Mouse (Mus musculus) hindbrain, embryonic 10.5 days (tissue): ENCODE results near the gene Lgals9. TPM values are rescaled to one million over a fixed set of nuclear protein-coding genes. Genes with fewer than 3 reads are reported as not detected.
"Not testable (repeated sequence)": the region's sequence is repeated elsewhere in the genome, so short reads cannot be mapped to it uniquely, and the experiment has no call there.

Source experiments
- DNase-seq: peaks from one replicate; pipeline ENCODE4 v3.0.0-alpha.2; 2017; ENCODE audit warnings: low spot score
- H3K27ac ChIP-seq: fragments of 300-500 bp; sonication (generic); 2 replicates; pipeline ENCODE4 v1.5.1; 2016; ENCODE audit warnings: mild to moderate bottlenecking, moderate library complexity
- H3K27me3 ChIP-seq: fragments of 300-500 bp; sonication (generic); 2 replicates; pipeline ENCODE4 v1.6.1; 2016; ENCODE audit warnings: mild to moderate bottlenecking; ENCODE audit not compliant: poor library complexity, insufficient read depth, severe bottlenecking
- H3K36me3 ChIP-seq: fragments of 300-500 bp; sonication (generic); 2 replicates; pipeline ENCODE4 v1.6.1; 2016; ENCODE audit warnings: mild to moderate bottlenecking, moderate library complexity
- H3K4me1 ChIP-seq: fragments of 300-500 bp; sonication (generic); replicated peaks from 2 replicates; pipeline ENCODE4 v1.6.1; 2016; ENCODE audit warnings: mild to moderate bottlenecking
- H3K4me3 ChIP-seq: fragments of 300-500 bp; sonication (generic); 2 replicates; pipeline ENCODE4 v1.5.1; 2016; ENCODE audit warnings: mild to moderate bottlenecking, moderate library complexity
- H3K9me3 ChIP-seq: fragments of 300-500 bp; sonication (generic); 2 replicates; pipeline ENCODE4 v1.6.1; 2016; ENCODE audit warnings: mild to moderate bottlenecking, moderate library complexity
- WGBS: fragments of 180-500 bp; shearing (Covaris S2); methylation state at CpG from one replicate; pipeline ENCODE4 v1.1.7; 2016; 5-methylcytosine and 5-hydroxymethylcytosine counted together
- polyA plus RNA-seq: library from polyadenylated mRNA; unstranded; fragments of >200 nt; fragmentation: Nextera tagmentation; extraction: Ambion mirVana; gene quantifications from 2 replicates; pipeline ENCODE4 v1.2.1, GENCODE M21; 2016

The Lgals9 gene
- polyA plus RNA-seq, 1 experiment from 2014 or later, result 5.7 TPM

DNA sequence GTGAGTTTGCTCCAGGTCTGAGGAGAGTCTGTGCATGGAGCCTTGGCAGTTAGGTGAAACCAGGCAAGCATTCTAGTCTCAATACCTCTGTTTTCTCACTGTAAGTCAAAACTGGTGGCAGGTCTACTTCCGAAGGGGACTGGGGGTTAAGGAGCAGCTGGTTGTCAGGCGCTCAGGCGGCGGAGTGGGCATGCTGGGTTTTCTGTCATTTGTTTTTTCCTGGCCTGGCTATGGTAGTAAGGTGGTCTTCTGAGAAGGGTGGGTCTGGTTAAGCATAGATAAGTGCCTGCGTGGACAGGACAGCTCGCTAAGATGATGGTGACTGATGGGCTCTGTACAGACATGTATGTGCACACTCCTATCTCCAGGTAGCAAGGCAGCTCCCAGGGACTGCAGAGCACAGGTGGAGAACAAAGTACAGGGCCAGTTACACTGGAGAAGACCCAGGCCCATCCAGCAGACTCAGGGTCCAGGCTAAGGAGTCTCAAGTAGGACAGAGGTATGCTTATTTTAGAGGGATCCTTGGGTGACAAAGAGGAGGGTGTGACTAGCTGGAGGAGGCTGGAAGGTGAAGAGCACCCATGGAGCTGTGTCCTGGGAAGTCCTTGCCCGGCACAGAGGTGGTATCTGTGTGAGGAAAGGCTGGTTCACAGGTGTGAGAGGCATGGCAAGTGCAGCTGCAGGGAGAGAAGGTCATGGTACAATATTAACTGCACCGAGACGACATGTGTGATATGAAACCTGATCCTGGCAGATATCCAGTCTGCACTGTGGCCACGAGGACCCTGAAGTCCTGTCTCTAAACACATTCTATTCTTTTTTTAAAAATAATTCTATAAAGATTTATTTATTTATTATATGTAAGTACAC is 19.3 kb upstream of the Lgals9 start:
- DNase-seq, result no peak
- 86% methylated on average over 10 of the region's 10 CpGs for WGBS

DNA sequence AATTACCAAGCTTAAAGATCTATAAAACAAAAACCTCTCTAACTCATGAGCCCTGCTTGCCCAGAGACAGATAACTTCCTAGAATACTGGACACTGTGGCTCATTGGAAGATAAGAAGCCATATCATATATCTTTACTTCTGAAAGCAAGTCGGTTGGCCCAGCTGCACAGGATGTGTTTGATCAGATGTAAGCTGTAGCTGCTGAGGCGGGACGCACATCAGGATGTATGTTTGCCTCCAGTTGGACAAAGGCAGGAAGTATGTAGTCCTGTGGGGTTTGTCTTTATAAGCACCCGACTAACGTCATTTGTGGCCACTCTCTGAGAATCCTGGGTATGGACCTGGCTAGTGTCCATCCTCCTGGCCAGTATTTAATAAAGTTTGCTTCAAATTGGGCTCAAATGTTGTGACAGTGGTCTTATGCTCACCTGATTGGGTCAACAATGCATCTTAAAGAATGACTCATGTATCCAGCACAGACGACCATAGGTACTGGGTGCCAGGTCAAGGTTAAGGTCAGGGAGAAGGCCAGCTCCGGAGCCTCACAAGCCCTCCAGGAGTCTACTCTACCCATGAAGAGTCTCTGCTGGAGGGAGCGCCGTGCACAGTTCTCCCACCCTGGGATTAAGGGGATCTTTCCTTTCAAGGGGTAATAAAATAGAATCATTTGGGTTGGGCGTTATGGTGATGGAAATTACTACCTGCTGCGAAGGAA is 18.5 kb upstream of the Lgals9 start:
- no peak overlapping the region for H3K4me3 ChIP-seq
- H3K4me1 ChIP-seq, result peaks cover 9% of the 10 kb centered on the region; the same call in 1 of the 2 replicates
- H3K36me3 ChIP-seq, result no peaks in the 10 kb centered on the region
- DNase-seq, result no peak
- WGBS, result 82% methylated on average over 11 of the region's 11 CpGs
- peak overlapping the region; percentile 59; the same call in 1 of the 2 replicates for H3K27ac ChIP-seq
- no peaks in the 10 kb centered on the region for H3K27me3 ChIP-seq
- H3K9me3 ChIP-seq, result 0 out of 2 replicates have a peak, but pooled peaks cover under 1% of the 10 kb centered on the region

More for the DNA sequence above, 19.3 kb upstream of the Lgals9 start:
- no peaks in the 10 kb centered on the region for H3K36me3 ChIP-seq
- peaks cover 14% of the 10 kb centered on the region; the same call in 1 of the 2 replicates for H3K4me1 ChIP-seq
- H3K4me3 ChIP-seq, result no peak overlapping the region
- no peaks in the 10 kb centered on the region for H3K27me3 ChIP-seq
- H3K9me3 ChIP-seq, result no peaks in the 10 kb centered on the region
- H3K27ac ChIP-seq, result peak overlapping the region; percentile 5; the same call in 1 of the 2 replicates

DNA sequence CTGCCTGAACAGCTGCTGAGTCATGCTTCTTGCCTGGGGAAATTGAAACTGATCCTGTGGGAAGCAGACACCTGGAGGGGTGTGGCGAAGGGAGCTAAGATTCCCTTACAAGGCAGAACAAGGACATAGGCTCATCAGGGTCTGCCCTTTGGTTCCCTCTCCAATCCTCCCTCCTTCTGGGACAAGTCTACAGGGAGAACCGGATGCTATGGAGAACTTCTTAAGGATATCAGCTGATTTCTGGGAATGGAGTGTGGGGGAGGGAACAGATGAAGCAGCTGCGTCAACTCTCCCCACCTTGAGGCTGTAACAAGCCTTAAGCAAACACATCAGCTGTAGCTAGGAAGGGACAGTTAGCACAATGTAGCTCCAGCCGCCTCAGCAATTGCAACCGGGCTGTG is 17.8 kb upstream of the Lgals9 start:
- Histone ChIP-seq H3K4me3 (no peak overlapping the region), H3K27ac (peak overlapping the region; percentile 59), H3K4me1 (peaks cover 9% of the 10 kb centered on the region; the same call in 1 of the 2 replicates), H3K36me3 (no peaks in the 10 kb centered on the region), H3K27me3 (no peaks in the 10 kb centered on the region), H3K9me3 (peaks cover 5% of the 10 kb centered on the region; the same call in 1 of the 2 replicates)
- no peak for DNase-seq
- WGBS, result 71% methylated on average over 5 of the region's 5 CpGs

DNA sequence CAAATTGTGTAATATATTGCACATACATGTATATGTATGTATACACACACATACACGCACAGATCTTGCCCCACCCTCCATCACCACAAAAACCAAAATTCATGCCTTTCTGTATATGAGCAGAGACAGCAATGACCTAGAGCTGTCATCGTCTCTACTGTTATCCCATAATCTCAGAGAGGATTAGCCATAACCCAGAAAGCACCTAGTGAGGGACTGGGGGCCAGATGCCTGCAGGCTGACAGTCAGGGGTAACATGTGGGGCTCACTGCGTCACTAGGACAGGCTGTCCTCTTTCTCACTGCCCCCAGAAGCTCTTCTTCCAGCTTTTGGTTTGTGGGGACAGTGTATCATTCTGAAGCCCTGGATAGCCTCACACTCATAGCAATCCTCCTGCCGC is 17.1 kb upstream of the Lgals9 start:
- WGBS, result 88% methylated on average over 4 of the region's 4 CpGs
- DNase-seq, result no peak
- H3K27me3 ChIP-seq, result no peaks in the 10 kb centered on the region
- no peaks in the 10 kb centered on the region for H3K36me3 ChIP-seq
- peaks cover 11% of the 10 kb centered on the region; the same call in 1 of the 2 replicates for H3K9me3 ChIP-seq
- no peak overlapping the region for H3K27ac ChIP-seq
- H3K4me3 ChIP-seq, result no peak overlapping the region
- H3K4me1 ChIP-seq, result peaks cover 9% of the 10 kb centered on the region; the same call in 1 of the 2 replicates

DNA sequence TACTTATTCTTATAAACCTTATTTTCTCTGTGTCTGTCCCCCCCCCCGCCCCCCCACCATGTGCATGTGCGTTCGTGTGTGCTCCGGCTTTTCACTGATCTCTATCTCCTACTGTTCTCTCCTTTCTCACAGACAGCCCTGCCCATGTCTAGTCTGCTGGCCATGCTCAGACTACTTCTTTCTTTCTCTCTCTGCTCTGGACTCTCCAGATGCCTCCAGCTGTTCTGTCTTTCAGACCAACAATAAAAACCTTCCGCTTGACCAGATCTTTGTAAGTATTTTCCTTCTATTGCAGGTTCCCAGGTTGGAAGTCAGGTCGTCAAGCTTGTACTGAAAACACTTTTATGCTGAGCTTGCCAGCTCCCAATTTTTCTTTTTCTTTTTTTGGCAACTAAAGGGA is 14.4 kb upstream of the Lgals9 start:
- Histone ChIP-seq H3K27ac (no peak overlapping the region), H3K9me3 (peaks cover 20% of the 10 kb centered on the region; the same call in 1 of the 2 replicates), H3K4me3 (no peak overlapping the region), H3K4me1 (peaks cover 9% of the 10 kb centered on the region; the same call in 1 of the 2 replicates), H3K36me3 (no peaks in the 10 kb centered on the region), H3K27me3 (no peaks in the 10 kb centered on the region)
- WGBS, result 45% methylated on average over 6 of the region's 6 CpGs
- DNase-seq, result no peak

DNA sequence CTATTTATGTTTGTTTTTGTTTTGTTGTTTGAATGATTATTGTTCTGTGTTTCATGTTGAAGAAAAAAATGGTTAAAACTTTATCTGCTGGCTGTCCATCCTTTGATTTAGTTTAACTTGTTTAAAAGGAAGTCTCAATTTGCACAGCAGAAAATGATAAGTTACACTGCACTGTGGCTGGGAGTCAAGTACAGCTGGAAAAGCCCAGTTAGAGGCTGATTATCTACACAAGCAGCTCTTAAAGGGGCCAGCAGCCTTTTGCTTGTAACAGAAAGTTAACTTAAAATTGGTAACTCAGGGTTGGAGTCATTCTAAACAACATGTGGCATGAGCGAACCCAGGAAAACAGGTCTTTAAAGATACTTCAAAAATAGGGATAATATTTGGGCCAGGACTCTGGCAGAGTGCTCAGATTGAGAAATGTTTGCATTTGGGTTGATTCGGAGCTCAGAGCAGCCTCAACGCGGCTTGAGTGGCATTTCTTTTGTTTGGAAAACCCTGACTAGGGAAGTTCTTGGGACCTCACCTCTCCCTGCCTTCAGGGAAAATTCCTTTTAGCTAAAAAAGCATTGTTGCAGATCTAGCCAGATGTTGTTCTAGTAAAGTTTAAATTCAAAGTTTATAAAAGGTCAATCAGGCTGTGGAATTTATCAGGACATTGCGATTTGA is 6.3 kb upstream of the Lgals9 start:
- not testable (repeated sequence) for H3K27me3 ChIP-seq, H3K27ac ChIP-seq, DNase-seq, H3K4me1 ChIP-seq, H3K36me3 ChIP-seq, H3K4me3 ChIP-seq
- 77% methylated on average over 5 of the region's 5 CpGs for WGBS
- peaks cover 26% of the 10 kb centered on the region for H3K9me3 ChIP-seq

DNA sequence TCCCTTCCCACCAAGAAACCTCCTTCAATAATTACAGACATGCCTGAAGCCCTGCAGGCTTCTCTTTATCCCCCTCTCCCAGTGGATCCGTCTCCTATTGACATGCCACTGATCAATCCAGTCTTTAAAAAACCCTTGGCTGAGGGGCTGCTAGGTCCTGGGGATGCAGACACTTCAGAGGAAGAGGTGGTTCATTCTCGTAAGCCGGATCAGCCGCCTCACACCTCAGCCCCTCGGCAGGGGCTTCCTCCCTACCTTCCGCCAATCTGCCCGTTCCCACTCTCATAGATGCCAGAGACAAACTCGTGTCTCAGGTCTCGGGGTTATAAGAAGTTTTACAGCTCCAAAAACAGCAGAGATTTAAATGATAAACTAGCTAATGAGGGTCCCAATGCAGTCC is 5.3 kb upstream of the Lgals9 start:
- H3K27me3 ChIP-seq, result no peaks in the 10 kb centered on the region
- WGBS, result 96% methylated on average over 9 of the region's 9 CpGs
- no peak overlapping the region for H3K27ac ChIP-seq
- no peaks in the 10 kb centered on the region for H3K36me3 ChIP-seq
- H3K9me3 ChIP-seq, result peaks cover 23% of the 10 kb centered on the region
- no peak for DNase-seq
- H3K4me1 ChIP-seq, result no peaks in the 10 kb centered on the region
- H3K4me3 ChIP-seq, result no peak overlapping the region

DNA sequence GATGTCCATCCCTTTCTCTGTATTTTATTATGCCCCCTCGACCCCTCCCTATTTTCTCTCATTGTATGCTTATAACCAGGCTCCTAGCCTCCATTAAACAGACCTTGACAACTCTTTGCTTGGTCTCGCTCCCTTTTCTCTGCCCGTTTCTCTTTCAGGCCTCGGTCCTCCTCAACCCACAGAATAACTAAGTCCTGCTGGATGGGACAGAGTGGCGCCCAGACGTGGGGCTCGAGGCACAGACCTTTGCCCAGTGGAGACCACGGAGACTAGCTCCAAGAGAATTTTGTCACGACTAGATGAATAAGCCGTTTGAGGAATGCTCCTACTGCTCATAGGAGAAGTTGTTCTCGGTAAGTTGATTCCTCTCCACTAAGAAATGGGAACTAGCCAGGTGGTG is 4.5 kb upstream of the Lgals9 start:
- not testable (repeated sequence) for H3K27me3 ChIP-seq, H3K4me3 ChIP-seq, H3K36me3 ChIP-seq, H3K27ac ChIP-seq, DNase-seq, H3K4me1 ChIP-seq
- peaks cover 23% of the 10 kb centered on the region for H3K9me3 ChIP-seq
- 93% methylated on average over 11 of the region's 11 CpGs for WGBS

DNA sequence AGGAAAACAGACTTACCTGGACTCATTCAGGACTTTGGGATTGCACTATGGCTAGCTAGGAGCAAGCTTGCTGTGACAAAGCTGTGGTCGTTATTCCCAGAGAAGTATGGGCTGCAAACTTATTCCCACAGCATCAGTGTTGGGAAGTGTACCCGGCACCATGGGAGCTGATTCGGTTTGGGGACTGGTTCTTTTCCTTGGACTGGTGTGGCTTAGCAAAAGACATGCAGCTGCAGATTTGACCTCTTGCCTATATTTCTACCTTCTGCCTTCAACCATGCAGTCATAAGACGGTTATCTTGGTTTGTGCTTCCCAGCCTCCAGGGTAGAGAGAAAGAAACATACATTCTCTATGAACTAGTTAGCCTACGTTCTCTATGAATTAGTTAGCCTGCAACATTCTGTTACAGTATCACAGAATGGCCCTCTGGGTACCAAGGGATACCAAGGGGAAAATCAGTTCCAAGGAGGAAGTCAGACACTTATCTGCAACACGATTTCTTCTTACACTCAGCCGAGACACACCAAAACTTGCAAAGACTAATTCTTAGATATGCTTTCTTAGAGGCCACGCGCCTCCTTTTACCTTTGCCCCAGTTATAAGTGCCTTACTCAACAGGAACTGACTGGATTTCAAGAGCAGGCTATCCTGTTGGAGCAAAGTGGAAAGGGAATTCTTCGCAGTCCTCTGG is 1.7 kb upstream of the Lgals9 start:
- Histone ChIP-seq H3K36me3 (no peaks in the 10 kb centered on the region), H3K4me1 (no peaks in the 10 kb centered on the region), H3K9me3 (peaks cover 11% of the 10 kb centered on the region; the same call in 1 of the 2 replicates), H3K27me3 (no peaks in the 10 kb centered on the region), H3K27ac (no peak overlapping the region), H3K4me3 (no peak overlapping the region)
- WGBS, result 94% methylated on average over 10 of the region's 10 CpGs
- no peak for DNase-seq

DNA sequence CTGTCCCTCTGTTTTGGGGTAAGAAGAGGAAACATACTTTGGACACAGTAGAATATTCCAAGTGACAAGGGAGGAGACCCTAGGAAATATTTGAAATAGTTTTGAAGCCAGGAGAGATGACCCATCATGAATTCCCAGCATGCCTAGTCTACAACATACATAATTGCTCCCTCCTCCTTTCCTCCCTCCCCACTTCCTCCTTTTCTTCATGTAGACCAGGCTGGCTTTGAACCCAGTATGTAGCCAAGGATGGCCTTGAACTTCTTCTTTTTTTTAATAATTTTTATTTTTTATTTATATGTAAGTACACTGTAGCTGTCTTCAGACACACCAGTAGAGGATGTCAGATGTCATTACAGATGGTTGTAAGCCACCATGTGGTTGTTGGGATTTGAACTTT is 759 bp upstream of the Lgals9 start:
- H3K27ac ChIP-seq, result no peak overlapping the region
- no peaks in the 10 kb centered on the region for H3K27me3 ChIP-seq
- no peak for DNase-seq
- 0 out of 2 replicates have a peak, but pooled peaks cover 6% of the 10 kb centered on the region for H3K9me3 ChIP-seq
- H3K4me3 ChIP-seq, result no peak overlapping the region
- H3K36me3 ChIP-seq, result no peaks in the 10 kb centered on the region
- H3K4me1 ChIP-seq, result no peaks in the 10 kb centered on the region

DNA sequence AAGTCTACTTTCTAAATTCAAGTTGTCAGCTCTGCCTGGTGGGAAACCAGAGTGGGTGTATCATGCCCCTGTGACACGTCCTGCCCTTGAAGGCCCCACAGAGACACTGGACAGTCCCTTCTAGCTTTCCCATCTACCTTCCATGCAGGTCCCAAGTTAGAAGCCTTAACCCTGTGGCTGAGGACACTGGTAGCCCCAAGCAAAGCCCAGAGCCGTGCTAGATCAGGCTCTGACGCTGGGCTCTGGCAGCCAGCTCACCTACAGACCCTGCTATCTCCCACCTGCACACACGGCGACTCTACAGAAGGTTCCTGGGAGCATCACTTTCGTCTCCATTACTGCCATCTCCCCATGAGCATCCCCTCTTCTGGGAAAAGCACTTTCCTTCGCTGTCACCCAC is 1.2 kb downstream of the Lgals9 start:
- Histone ChIP-seq H3K36me3 (no peaks in the 10 kb centered on the region), H3K27me3 (no peaks in the 10 kb centered on the region), H3K4me3 (no peak overlapping the region), H3K4me1 (no peaks in the 10 kb centered on the region), H3K27ac (no peak overlapping the region), H3K9me3 (no peaks in the 10 kb centered on the region)
- no peak for DNase-seq
- WGBS, result 82% methylated on average over 7 of the region's 7 CpGs

DNA sequence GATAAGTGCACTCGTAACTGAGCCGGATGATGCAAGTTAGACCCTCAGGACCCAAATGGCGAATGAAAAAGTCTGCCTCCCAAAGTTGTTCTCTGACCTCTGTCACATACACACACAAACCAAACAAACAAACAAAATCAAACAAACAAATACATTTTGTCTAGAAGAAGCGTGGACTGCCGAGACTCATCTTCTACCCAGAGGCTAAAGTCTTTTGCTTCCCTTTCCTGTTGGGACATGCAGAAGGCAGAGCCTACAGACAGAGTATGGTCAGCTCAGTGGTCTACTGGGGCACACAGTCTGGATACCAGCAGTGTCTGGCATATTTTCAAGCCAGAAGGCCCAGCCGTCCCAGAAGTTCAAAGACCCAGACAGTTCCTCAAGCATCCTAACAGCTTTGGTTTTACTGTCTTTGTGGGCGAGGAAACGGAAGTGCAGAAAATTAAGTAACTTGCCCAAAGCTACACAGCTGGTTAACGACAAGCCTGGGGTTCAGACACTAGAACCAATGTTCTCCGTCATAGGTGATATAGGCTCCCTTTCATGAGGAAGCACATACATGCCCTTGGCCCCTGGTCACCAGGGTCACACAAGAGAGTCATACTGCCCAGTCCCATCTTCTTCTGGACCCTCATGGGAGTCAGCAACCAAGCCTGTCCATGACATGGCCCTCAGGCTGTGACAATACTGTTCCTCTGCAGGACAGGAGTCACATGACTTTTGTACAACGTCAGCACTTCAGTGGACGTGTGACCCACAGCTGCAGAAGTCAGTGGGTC is 2.0 kb downstream of the Lgals9 start:
- Histone ChIP-seq H3K36me3 (no peaks in the 10 kb centered on the region), H3K9me3 (no peaks in the 10 kb centered on the region), H3K27ac (no peak overlapping the region), H3K4me3 (no peak overlapping the region), H3K27me3 (no peaks in the 10 kb centered on the region), H3K4me1 (no peaks in the 10 kb centered on the region)
- WGBS, result 87% methylated on average over 12 of the region's 12 CpGs
- no peak for DNase-seq
